Mouse (Mus musculus) G1E (cell line): ENCODE measurements around the gene Atp1b2. TPM values are rescaled to one million over a fixed set of nuclear protein-coding genes. Genes with fewer than 3 reads are reported as not detected.

Experiments
- ATAC-seq: 2 replicates; pipeline ENCODE4 v1.8.0; 2016; ENCODE audit warnings: mild to moderate bottlenecking; ENCODE audit not compliant: insufficient number of reproducible peaks, poor library complexity, low FRiP score, severe bottlenecking; ENCODE audit errors: extremely low read depth
- DNase-seq: peaks from one replicate; pipeline ENCODE4 v3.0.0; 2012; ENCODE audit warnings: low spot score
- H3K27me3 ChIP-seq: 2 replicates; pipeline ENCODE4 v1.6.1; 2012; ENCODE audit warnings: mild to moderate bottlenecking, low read length, inconsistent platforms; ENCODE audit not compliant: insufficient read depth
- H3K36me3 ChIP-seq: replicated peaks from 2 replicates; pipeline ENCODE3; 2012; ENCODE audit warnings: mild to moderate bottlenecking, inconsistent platforms
- H3K4me1 ChIP-seq: 2 replicates; pipeline ENCODE4 v1.6.1; 2012; ENCODE audit warnings: low read depth, low read length, inconsistent platforms, mixed read lengths; ENCODE audit not compliant: insufficient read depth
- H3K4me3 ChIP-seq: 2 replicates; pipeline ENCODE4 v1.5.1; 2012; ENCODE audit warnings: low read depth, mild to moderate bottlenecking, inconsistent platforms, low read length, moderate library complexity, mixed read lengths
- H3K9me3 ChIP-seq: replicated peaks from 2 replicates; pipeline ENCODE4 v1.6.1; 2012; ENCODE audit warnings: inconsistent platforms
- CTCF ChIP-seq: IDR thresholded peaks from 2 replicates; pipeline ENCODE4 v1.5.1; 2012; ENCODE audit warnings: low read depth, low read length, inconsistent platforms, mixed read lengths
- GATA1 ChIP-seq: IDR thresholded peaks from 2 replicates; pipeline ENCODE4 v1.6.1; 2012; ENCODE audit warnings: borderline replicate concordance, low read length, inconsistent platforms, mixed read lengths
- GATA2 ChIP-seq: IDR thresholded peaks from 2 replicates; pipeline ENCODE4 v1.6.1; 2012; ENCODE audit warnings: low read depth, low read length, inconsistent platforms, borderline replicate concordance
- POLR2AphosphoS5 ChIP-seq: IDR thresholded peaks from 2 replicates; pipeline ENCODE4 v1.6.1; 2012; ENCODE audit warnings: low read depth, low read length, inconsistent platforms; ENCODE audit not compliant: insufficient replicate concordance
- TAL1 ChIP-seq: conservative IDR thresholded peaks from 2 replicates; pipeline ENCODE4 v1.6.1; 2012; ENCODE audit warnings: low read depth, low read length, inconsistent platforms, mixed read lengths
- polyA plus RNA-seq: library from polyadenylated mRNA; stranded (reverse); fragments of >175 nt; gene quantifications from 2 replicates; pipeline ENCODE4 v1.2.3, GENCODE M21; 2012
- total RNA-seq, 2 experiments: library from RNA; stranded (forward) in 1 of 2; stranded (reverse) in 1 of 2; fragments of 200-1000 nt in 1 of 2; fragments of >200 nt in 1 of 2; fragmentation: Nextera tagmentation in 1 of 2; gene quantifications; 2 replicates each; pipeline ENCODE4 v1.2.3; 2014 to 2017

The Atp1b2 gene
- total and polyA plus RNA-seq, 3 experiments: 4.8 to 84.5 (median 50.0) TPM

DNA sequence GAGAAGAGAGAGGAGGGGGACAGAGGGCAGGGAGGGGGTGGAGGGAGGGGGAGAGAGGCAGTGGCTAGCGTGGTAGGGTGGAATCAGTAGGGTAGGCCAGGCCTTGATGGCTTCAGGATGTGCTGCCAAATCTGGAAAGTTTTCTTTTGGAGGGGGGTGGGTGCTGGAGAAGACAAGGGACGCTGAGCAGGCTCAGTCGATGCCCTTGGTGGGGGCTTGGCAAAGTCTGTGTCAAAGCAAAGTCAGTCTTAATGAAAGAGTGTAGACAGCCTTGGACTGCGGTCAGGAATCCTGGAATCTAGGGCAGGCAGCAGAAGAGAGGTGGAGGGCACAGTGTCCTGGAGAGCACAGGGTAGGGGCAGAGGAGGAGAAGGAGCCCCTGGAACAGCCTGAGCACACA is 5.2 kb upstream of the Atp1b2 start:
- no peak for TF ChIP-seq POLR2AphosphoS5
- TF ChIP-seq GATA2: no peak
- TF ChIP-seq CTCF: no peak
- no peak for TF ChIP-seq GATA1
- no peak for TF ChIP-seq TAL1
- Histone ChIP-seq H3K4me3 (no peak overlapping the region), H3K27me3 (peaks cover 10% of the 10 kb centered on the region), H3K9me3 (no peaks in the 10 kb centered on the region), H3K36me3 (no peaks in the 10 kb centered on the region), H3K4me1 (peaks cover 69% of the 10 kb centered on the region)
- no peak for DNase-seq
- no peak for ATAC-seq

DNA sequence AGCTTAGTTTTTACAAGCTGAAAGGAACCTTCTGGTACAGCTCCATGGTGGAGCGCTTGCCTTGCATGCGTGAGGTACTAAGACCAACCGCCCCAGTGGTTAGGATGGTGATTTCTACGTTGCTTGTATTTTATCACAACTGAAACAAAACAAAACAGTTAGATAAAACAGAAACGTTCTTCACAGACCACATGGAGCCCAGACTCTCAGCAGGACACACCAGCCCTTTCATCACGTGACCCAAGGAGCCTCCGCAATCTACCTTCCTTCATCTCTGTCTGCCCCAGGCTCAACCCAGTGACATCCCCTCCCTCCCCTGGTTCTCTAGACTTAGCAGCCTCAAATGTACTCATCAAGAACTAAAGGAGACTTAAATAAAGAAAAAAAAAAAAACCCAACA is 3.7 kb upstream of the Atp1b2 start:
- Histone ChIP-seq H3K4me1 (peaks cover 78% of the 10 kb centered on the region), H3K36me3 (no peaks in the 10 kb centered on the region), H3K27me3 (no peaks in the 10 kb centered on the region; the same call in 1 of the 2 replicates), H3K9me3 (no peaks in the 10 kb centered on the region), H3K4me3 (no peak overlapping the region; the same call in 1 of the 2 replicates)
- DNase-seq (no peak), ATAC-seq (no peak)
- TF ChIP-seq GATA1 (no peak), POLR2AphosphoS5 (no peak), TAL1 (no peak), GATA2 (no peak), CTCF (no peak)

DNA sequence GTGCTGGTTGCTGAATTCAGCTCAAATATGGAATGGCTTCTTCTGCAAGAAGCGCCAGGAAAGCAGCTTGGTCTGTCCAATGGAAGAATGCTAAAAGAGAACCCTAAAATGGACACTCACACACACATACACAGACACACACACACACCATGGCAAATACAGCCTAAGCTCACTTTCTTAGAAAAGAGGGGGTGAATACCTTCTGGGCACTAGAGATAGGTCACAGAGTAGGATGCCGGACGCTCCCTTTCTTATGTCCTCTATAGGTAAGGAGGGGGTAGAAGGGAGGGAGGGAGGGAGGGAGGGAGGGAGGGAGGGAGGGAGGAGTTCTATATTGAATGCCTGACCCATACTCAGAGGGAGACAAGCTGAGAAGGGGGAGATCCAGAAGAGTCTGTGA is 2.8 kb upstream of the Atp1b2 start:
- H3K4me1 ChIP-seq: peaks cover 79% of the 10 kb centered on the region
- no peak for TF ChIP-seq GATA1
- no peak for TF ChIP-seq POLR2AphosphoS5
- no peak for TF ChIP-seq CTCF
- H3K27me3 ChIP-seq: no peaks in the 10 kb centered on the region
- no peak for DNase-seq
- no peak overlapping the region for H3K4me3 ChIP-seq
- H3K9me3 ChIP-seq: no peaks in the 10 kb centered on the region
- peaks cover 9% of the 10 kb centered on the region for H3K36me3 ChIP-seq
- no peak for ATAC-seq

DNA sequence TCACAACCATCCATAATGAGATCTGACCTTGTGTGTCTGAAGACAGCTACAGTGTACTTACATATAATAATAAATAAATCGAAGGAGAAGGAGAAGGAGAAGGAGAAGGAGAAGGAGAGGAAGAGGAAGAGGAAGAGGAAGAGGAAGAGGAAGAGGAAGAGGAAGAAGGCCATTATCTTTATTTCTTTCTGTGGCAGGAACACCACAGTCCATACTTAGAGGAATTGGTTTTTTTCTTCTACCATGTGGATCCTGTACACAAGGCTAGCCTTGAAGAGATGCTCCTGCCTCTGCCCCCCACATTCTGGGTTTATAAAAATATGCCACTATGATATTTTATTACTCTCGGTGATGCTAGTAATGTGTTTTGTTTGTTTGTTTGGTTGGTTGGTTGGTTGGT is 1.1 kb upstream of the Atp1b2 start:
- DNase-seq (no peak), ATAC-seq (no peak)
- Histone ChIP-seq H3K27me3 (no peaks in the 10 kb centered on the region), H3K36me3 (peaks cover 25% of the 10 kb centered on the region), H3K9me3 (no peaks in the 10 kb centered on the region), H3K4me3 (no peak overlapping the region; the same call in 1 of the 2 replicates), H3K4me1 (peaks cover 85% of the 10 kb centered on the region)
- TF ChIP-seq GATA2 (no peak), TAL1 (no peak), GATA1 (no peak), CTCF (no peak), POLR2AphosphoS5 (no peak)

DNA sequence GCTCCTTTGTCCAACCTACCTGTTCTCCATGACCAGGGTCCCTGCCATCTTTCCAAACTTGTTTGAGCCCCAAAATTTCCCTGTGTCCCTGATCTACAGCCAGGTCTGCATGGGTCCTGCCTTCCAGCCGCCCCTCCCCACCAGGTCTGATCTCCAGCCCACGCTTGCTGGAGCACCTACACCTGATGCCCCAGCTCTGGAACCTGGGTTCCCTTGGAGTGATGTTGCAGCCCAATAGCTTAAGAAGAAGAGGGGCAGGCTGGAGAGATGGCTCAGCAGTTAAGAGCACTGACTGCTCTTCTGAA is 701 bp upstream of the Atp1b2 start:
- Histone ChIP-seq H3K27me3 (no peaks in the 10 kb centered on the region), H3K36me3 (peaks cover 29% of the 10 kb centered on the region), H3K4me1 (peaks cover 89% of the 10 kb centered on the region), H3K4me3 (peak overlapping the region; percentile 68), H3K9me3 (no peaks in the 10 kb centered on the region)
- DNase-seq: no peak
- no peak for TF ChIP-seq CTCF
- TF ChIP-seq GATA1: no peak
- no peak for TF ChIP-seq POLR2AphosphoS5
- no peak for TF ChIP-seq TAL1
- no peak for TF ChIP-seq GATA2
- no peak for ATAC-seq

DNA sequence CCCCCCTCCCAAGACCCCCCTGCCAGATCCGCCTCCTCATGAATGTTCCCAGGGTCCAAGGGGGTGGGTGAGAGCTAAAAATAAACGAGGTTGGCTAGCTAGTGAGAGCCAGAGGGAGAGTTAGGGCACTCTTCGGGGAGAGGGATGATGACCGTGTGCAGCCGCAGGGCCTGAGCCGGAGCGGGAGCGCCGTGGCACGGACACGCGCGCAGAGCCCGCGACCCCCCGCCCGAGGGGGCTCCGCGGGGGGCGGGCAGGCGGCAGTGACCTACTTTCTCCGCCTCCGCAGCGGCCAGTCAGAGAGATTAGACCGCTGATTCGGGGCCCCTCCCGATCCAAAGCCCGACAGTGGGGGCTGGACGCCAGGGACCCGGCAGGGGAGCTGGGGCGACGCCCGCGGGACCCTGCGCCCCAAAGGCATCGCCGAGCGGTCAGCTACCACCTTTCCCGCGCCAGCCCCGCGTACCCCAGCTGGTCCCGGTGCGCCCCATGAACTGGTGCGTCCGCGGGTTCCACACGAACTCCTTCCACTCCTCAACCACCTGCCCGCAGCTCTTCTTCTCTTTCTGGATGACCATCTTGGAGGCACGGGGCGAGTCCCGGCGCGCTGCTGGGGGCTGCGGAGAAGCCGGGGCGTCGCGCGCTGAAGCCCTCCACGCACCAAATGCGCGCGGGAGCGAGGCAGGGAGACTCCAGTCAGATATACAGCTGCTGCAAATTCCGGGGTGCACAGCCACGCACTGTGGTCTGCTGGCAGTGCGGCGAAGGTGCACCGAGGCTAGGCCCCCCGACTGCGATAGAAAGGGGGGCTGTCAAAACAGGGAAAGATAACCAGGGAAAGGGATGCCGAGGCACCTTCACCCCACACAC is 712 bp downstream of the Atp1b2 start:
- Histone ChIP-seq H3K4me3 (peak overlapping the region; percentile 80), H3K4me1 (peaks cover 91% of the 10 kb centered on the region)
- ATAC-seq: no peak

More for the DNA sequence above, 712 bp downstream of the Atp1b2 start:
- no peaks in the 10 kb centered on the region for H3K9me3 ChIP-seq
- DNase-seq: no peak
- peaks cover 40% of the 10 kb centered on the region for H3K36me3 ChIP-seq
- no peaks in the 10 kb centered on the region for H3K27me3 ChIP-seq
- TF ChIP-seq GATA1: no peak
- no peak for TF ChIP-seq POLR2AphosphoS5
- TF ChIP-seq TAL1: no peak
- no peak for TF ChIP-seq GATA2
- no peak for TF ChIP-seq CTCF
